Mouse (Mus musculus): ENCODE measurements around the gene Babam2. TPM values are rescaled to one million over a fixed set of nuclear protein-coding genes. Genes with fewer than 3 reads are reported as not detected.

Babam2 gene
- polyA plus RNA-seq, 1 experiment from 2014 or later: 22.1 TPM

GRCm38 (mm10) chr5:31724519-31724918 is 27.0 kb downstream of the Babam2 start:
- H3K9me3 ChIP-seq (ENCODE audit: low read length): no peaks in the 10 kb centered on the region
- no peak overlapping the region for H3K4me3 ChIP-seq (ENCODE audit: low read depth, low read length)
- H3K27ac ChIP-seq (ENCODE audit: low read depth): no peak overlapping the region
- WGBS (ENCODE audit: insufficient replicate concordance): 71% methylated on average over 6 of the region's 6 CpGs
- TF ChIP-seq CTCF (IDR thresholded peaks at IDR 0.05; ENCODE audit: low read depth) (no peak), EP300 (IDR thresholded peaks at IDR 0.05; ENCODE audit: low read depth) (no peak)
- H3K9ac ChIP-seq (replicated peaks): no peak overlapping the region
- no peak overlapping the region for H3K4me2 ChIP-seq (ENCODE audit: low read depth, low read length)
- H3K4me1 ChIP-seq (ENCODE audit: insufficient read depth): peaks cover 4% of the 10 kb centered on the region; the same call in 1 of the 2 replicates
- H3K36me3 ChIP-seq (replicated peaks; ENCODE audit: insufficient read depth, low read length): no peaks in the 10 kb centered on the region
- no peak for ATAC-seq
- DNase-seq: no peak
- H3K27me3 ChIP-seq (ENCODE audit: insufficient read depth, low read length): no peaks in the 10 kb centered on the region

DNA sequence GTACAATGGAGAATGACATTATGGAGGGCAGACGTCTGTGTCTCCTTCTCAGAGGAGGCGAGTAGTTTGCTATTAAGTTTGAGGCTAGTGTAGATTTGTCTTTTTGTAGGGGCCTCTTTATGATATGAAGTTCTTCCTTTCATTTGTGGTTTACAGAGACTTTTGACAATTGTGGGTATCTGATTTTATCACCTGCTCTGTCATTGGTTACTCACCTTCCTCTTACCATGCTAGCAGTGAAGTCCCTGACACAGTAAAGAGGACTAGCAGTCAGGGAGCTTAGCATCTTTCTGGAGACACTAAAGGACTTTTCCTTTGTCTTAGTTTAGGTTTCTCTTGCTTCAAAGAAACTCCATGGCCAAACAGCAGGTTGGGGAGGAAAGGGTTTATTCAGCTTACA is 28.4 kb downstream of the Babam2 start:
- no peak for ATAC-seq
- TF ChIP-seq EP300 (IDR thresholded peaks at IDR 0.05; ENCODE audit: low read depth) (no peak), CTCF (IDR thresholded peaks at IDR 0.05; ENCODE audit: low read depth) (no peak)
- H3K9ac ChIP-seq (replicated peaks): no peak overlapping the region
- H3K27me3 ChIP-seq (ENCODE audit: insufficient read depth, low read length): no peaks in the 10 kb centered on the region
- H3K27ac ChIP-seq (ENCODE audit: low read depth): no peak overlapping the region
- no peak overlapping the region for H3K4me2 ChIP-seq (ENCODE audit: low read depth, low read length)
- WGBS (ENCODE audit: insufficient replicate concordance): 74% methylated on average over 2 of the region's 2 CpGs
- DNase-seq: no peak
- no peaks in the 10 kb centered on the region for H3K36me3 ChIP-seq (replicated peaks; ENCODE audit: insufficient read depth, low read length)
- H3K4me3 ChIP-seq (ENCODE audit: low read depth, low read length): no peak overlapping the region
- H3K4me1 ChIP-seq (ENCODE audit: insufficient read depth): peaks cover 4% of the 10 kb centered on the region; the same call in 1 of the 2 replicates
- no peaks in the 10 kb centered on the region for H3K9me3 ChIP-seq (ENCODE audit: low read length)

DNA sequence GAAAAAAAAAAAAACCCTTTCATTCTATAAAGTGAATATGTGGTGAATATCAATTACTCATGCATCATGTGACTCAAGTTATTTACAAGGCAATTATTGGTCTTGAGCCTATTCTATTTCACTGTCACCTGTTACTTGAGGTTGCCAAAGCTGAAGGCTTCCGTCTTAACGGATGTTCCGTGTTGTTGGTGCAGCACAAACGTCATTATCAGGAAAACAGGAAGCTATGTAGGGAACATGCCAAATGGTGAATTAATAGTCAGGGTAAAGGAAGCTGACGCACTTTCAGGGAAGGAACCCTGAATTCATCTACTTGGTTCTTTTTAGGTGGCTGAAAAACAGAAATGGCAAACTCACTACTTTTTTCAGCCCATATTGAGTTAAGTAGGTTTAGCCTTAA is 30.0 kb downstream of the Babam2 start:
- no peaks in the 10 kb centered on the region for H3K27me3 ChIP-seq (ENCODE audit: insufficient read depth, low read length)
- H3K9ac ChIP-seq (replicated peaks): no peak overlapping the region
- WGBS (ENCODE audit: insufficient replicate concordance): 35% methylated on average over 5 of the region's 5 CpGs
- ATAC-seq: 0 out of 2 replicates have a peak, but pooled peaks have one; percentile 38
- H3K9me3 ChIP-seq (ENCODE audit: low read length): no peaks in the 10 kb centered on the region
- H3K4me2 ChIP-seq (ENCODE audit: low read depth, low read length): no peak overlapping the region
- H3K4me3 ChIP-seq (ENCODE audit: low read depth, low read length): no peak overlapping the region
- H3K27ac ChIP-seq (ENCODE audit: low read depth): no peak overlapping the region; the same call in 1 of the 2 replicates
- TF ChIP-seq CTCF (IDR thresholded peaks at IDR 0.05; ENCODE audit: low read depth) (no peak), EP300 (IDR thresholded peaks at IDR 0.05; ENCODE audit: low read depth) (peak; percentile 87)
- H3K36me3 ChIP-seq (replicated peaks; ENCODE audit: insufficient read depth, low read length): no peaks in the 10 kb centered on the region
- peaks cover 4% of the 10 kb centered on the region; the same call in 1 of the 2 replicates for H3K4me1 ChIP-seq (ENCODE audit: insufficient read depth)
- no peak for DNase-seq

- Histone ChIP-seq H3K4me1 (ENCODE audit: insufficient read depth) (no peaks in the 10 kb centered on the region), H3K36me3 (replicated peaks; ENCODE audit: insufficient read depth, low read length) (no peaks in the 10 kb centered on the region), H3K4me2 (ENCODE audit: low read depth, low read length) (no peak overlapping the region), H3K9me3 (ENCODE audit: low read length) (no peaks in the 10 kb centered on the region), H3K4me3 (ENCODE audit: low read depth, low read length) (no peak overlapping the region), H3K9ac (replicated peaks) (no peak overlapping the region), H3K27ac (ENCODE audit: low read depth) (no peak overlapping the region), H3K27me3 (ENCODE audit: insufficient read depth, low read length) (no peaks in the 10 kb centered on the region)
- TF ChIP-seq EP300 (IDR thresholded peaks at IDR 0.05; ENCODE audit: low read depth) (no peak), CTCF (IDR thresholded peaks at IDR 0.05; ENCODE audit: low read depth) (no peak)
- 27% methylated on average over 3 of the region's 3 CpGs for WGBS (ENCODE audit: insufficient replicate concordance)
- no peak for DNase-seq
- ATAC-seq: no peak
Measured at GRCm38 (mm10) chr5:31732644-31733338, 35.3 kb downstream of the Babam2 start.

GRCm38 (mm10) chr5:31741931-31742330 is 44.4 kb downstream of the Babam2 start:
- 84% methylated on average over 1 of the region's 1 CpGs for WGBS (ENCODE audit: insufficient replicate concordance)
- Histone ChIP-seq H3K4me2 (ENCODE audit: low read depth, low read length) (no peak overlapping the region), H3K36me3 (replicated peaks; ENCODE audit: insufficient read depth, low read length) (no peaks in the 10 kb centered on the region), H3K27ac (ENCODE audit: low read depth) (no peak overlapping the region), H3K27me3 (ENCODE audit: insufficient read depth, low read length) (no peaks in the 10 kb centered on the region), H3K9me3 (ENCODE audit: low read length) (no peaks in the 10 kb centered on the region), H3K4me1 (ENCODE audit: insufficient read depth) (no peaks in the 10 kb centered on the region), H3K4me3 (ENCODE audit: low read depth, low read length) (no peak overlapping the region), H3K9ac (replicated peaks) (no peak overlapping the region)
- TF ChIP-seq EP300 (IDR thresholded peaks at IDR 0.05; ENCODE audit: low read depth) (no peak), CTCF (IDR thresholded peaks at IDR 0.05; ENCODE audit: low read depth) (no peak)
- DNase-seq (no peak), ATAC-seq (no peak)

DNA sequence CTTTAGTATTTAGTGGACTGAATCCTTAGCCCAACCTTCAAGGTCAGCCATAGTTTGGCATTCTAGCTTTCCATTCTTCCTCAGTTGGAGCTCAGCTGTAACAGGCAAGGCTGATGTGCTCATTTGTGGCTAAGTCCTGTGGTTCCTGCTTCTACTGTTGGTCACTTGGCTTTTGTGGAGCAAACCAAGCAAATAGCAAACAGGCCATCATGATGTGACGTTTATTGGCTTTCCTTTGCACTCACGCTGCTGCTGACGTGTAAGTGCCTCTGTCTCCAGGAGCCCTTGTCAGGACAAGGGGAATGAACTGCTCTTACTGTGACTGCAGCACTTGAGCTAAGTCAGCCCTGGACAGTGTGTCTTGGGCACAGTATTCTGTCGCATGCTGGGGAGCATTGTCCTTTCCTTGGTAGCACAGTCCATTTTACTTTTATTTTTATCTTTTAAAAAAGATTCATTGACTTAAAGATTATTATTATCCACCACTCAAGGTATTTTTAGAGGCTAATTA is 45.1 kb downstream of the Babam2 start:
- WGBS (ENCODE audit: insufficient replicate concordance): 71% methylated on average over 4 of the region's 4 CpGs
- no peak overlapping the region for H3K4me3 ChIP-seq (ENCODE audit: low read depth, low read length)
- no peak overlapping the region for H3K4me2 ChIP-seq (ENCODE audit: low read depth, low read length)
- DNase-seq (no peak), ATAC-seq (no peak)
- H3K4me1 ChIP-seq (ENCODE audit: insufficient read depth): no peaks in the 10 kb centered on the region
- no peak overlapping the region for H3K27ac ChIP-seq (ENCODE audit: low read depth)
- TF ChIP-seq EP300 (IDR thresholded peaks at IDR 0.05; ENCODE audit: low read depth) (no peak), CTCF (IDR thresholded peaks at IDR 0.05; ENCODE audit: low read depth) (no peak)
- no peak overlapping the region for H3K9ac ChIP-seq (replicated peaks)
- H3K36me3 ChIP-seq (replicated peaks; ENCODE audit: insufficient read depth, low read length): no peaks in the 10 kb centered on the region
- no peaks in the 10 kb centered on the region for H3K9me3 ChIP-seq (ENCODE audit: low read length)
- no peaks in the 10 kb centered on the region for H3K27me3 ChIP-seq (ENCODE audit: insufficient read depth, low read length)

All from liver, postnatal 0 days (tissue).